Mouse (Mus musculus) stomach, embryonic 15.5 days (tissue): ENCODE results near the gene Nasp. TPM values are rescaled to one million over a fixed set of nuclear protein-coding genes. Genes with fewer than 3 reads are reported as not detected.

Source experiments
- ATAC-seq: fragments of 200-750 bp; cut with Nextera tagmentation; 2 replicates; pipeline ENCODE4 v1.8.0; 2017; ENCODE audit warnings: low read depth, moderate number of reproducible peaks, moderate TSS enrichment; ENCODE audit not compliant: insufficient read depth, low FRiP score
- H3K27ac ChIP-seq: fragments of 300-500 bp; sonication (generic); 2 replicates; pipeline ENCODE4 v1.5.1; 2015; ENCODE audit warnings: mild to moderate bottlenecking, inconsistent platforms
- H3K27me3 ChIP-seq: fragments of 300-500 bp; sonication (generic); replicated peaks from 2 replicates; pipeline ENCODE4 v1.6.1; 2015; ENCODE audit warnings: inconsistent platforms
- H3K36me3 ChIP-seq: fragments of 300-500 bp; sonication (generic); 2 replicates; pipeline ENCODE4 v1.6.1; 2015; ENCODE audit warnings: inconsistent platforms
- H3K4me1 ChIP-seq: fragments of 300-500 bp; sonication (generic); 2 replicates; pipeline ENCODE4 v1.6.1; 2015; ENCODE audit warnings: inconsistent platforms
- H3K4me2 ChIP-seq: fragments of 300-500 bp; sonication (generic); 2 replicates; pipeline ENCODE4 v1.6.1; 2015; ENCODE audit warnings: mild to moderate bottlenecking, inconsistent platforms
- H3K4me3 ChIP-seq: fragments of 300-500 bp; sonication (generic); replicated peaks from 2 replicates; pipeline ENCODE4 v1.5.1; 2015; ENCODE audit warnings: inconsistent platforms
- H3K9ac ChIP-seq: fragments of 300-500 bp; sonication (generic); 2 replicates; pipeline ENCODE4 v1.6.1; 2015; ENCODE audit warnings: inconsistent platforms
- H3K9me3 ChIP-seq: fragments of 300-500 bp; sonication (generic); 2 replicates; pipeline ENCODE4 v1.6.1; 2016; ENCODE audit warnings: inconsistent platforms
- whole genome bisulfite sequencing: fragments of 180-500 bp; shearing (Covaris S2); methylation state at CpG from one replicate; pipeline ENCODE4 v1.1.7; 2015; 5-methylcytosine and 5-hydroxymethylcytosine counted together
- polyA plus RNA-seq: library from polyadenylated mRNA; unstranded; fragments of >200 nt; fragmentation: Nextera tagmentation; extraction: Ambion mirVana; gene quantifications from 2 replicates; pipeline ENCODE4 v1.2.1, GENCODE M21; 2015

Nasp gene
- polyA plus RNA-seq, 1 experiment from 2014 or later: 103 TPM

DNA sequence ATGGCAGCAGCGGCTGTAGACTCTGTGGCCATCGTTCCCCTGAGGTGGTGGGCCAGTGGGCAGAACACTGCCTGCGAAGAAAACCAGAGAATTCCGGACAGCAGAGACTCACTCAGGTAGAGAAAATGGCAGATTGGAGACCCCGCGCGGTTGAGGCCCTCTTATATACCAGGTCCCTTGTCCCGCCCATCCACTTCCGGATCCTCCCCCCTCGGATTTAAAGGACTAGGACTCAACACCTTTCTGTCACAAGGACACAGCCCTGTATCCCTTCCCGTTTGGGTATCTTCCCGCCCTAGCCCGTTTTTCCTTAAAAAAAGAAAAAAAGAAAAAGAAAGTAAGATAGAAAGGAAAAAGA is 403 bp downstream of the Nasp start:
- H3K27ac ChIP-seq: peak overlapping the region; percentile 96
- H3K4me2 ChIP-seq: peak overlapping the region; percentile 67
- 0% methylated on average over 13 of the region's 13 CpGs for WGBS

DNA sequence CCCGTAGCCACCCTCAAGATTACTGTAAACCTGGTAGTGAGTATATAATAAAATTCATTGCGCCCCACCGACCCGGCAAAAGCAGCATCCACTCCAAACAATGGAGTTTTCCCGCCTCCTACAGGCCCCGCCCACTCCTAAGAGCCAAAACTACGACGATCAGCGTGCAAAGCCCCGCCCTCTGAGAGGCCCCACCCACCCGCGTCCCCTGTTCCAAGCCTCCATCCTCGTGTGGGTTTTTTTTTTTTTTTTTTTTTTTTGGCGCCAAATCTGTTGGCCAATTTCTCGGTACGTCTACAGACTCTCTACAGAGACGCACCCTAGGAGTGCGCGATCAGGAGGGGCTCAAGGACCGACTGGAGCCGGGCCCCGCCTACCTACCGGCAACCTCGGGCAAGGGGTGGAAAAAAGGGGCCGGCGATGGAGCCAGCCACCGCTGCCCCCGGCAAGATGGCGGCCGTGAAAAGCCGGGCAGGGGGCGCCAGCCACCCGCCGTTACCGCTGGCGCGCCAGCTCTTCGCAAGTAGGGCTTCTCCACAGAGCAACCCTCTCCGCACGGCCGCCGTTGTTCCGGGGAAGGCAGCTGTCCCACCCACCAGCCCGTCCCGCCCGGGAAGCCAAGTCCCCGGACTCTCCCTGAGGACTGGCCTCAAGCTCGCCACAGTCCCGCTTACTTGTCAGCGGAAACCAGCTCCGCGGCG is 933 bp downstream of the Nasp start:
- no peaks in the 10 kb centered on the region for H3K27me3 ChIP-seq
- ATAC-seq: peak; percentile 73
- peak overlapping the region; percentile 67 for H3K4me2 ChIP-seq
- peak overlapping the region; percentile 94 for H3K9ac ChIP-seq
- under 1% methylated on average over 53 of the region's 53 CpGs for WGBS
- H3K27ac ChIP-seq: peak overlapping the region; percentile 96
- peak overlapping the region; percentile 97 for H3K4me3 ChIP-seq
- no peaks in the 10 kb centered on the region for H3K9me3 ChIP-seq
- H3K4me1 ChIP-seq: peaks cover 16% of the 10 kb centered on the region
- 0 out of 2 replicates have a peak, but pooled peaks cover 3% of the 10 kb centered on the region for H3K36me3 ChIP-seq

More for the DNA sequence above, 403 bp downstream of the Nasp start:
- no peaks in the 10 kb centered on the region for H3K36me3 ChIP-seq
- no peaks in the 10 kb centered on the region for H3K9me3 ChIP-seq
- ATAC-seq: peak; percentile 89
- H3K4me3 ChIP-seq: peak overlapping the region; percentile 97
- H3K27me3 ChIP-seq: no peaks in the 10 kb centered on the region
- H3K4me1 ChIP-seq: peaks cover 16% of the 10 kb centered on the region
- H3K9ac ChIP-seq: peak overlapping the region; percentile 94

DNA sequence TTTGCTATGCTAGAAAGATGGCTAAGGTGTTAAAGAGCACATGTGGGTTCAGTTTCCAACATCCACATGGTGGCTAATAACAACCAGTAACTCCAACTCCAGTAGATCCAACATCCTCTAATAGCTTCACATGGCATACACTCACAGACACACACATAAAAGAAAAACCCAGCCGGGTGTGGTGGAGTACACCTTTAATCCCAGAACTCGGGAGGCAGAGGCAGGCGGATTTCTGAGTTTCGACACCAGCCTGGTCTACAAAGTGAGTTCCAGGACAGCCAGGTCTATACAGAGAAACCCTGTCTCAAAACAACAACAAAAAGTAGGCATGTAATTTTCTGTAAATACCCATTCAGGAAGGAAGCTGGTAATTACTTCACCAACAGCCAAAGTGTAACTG is 2.9 kb downstream of the Nasp start:
- 90% methylated on average over 4 of the region's 4 CpGs for WGBS
- no peak for ATAC-seq
- H3K4me1 ChIP-seq: peaks cover 16% of the 10 kb centered on the region

DNA sequence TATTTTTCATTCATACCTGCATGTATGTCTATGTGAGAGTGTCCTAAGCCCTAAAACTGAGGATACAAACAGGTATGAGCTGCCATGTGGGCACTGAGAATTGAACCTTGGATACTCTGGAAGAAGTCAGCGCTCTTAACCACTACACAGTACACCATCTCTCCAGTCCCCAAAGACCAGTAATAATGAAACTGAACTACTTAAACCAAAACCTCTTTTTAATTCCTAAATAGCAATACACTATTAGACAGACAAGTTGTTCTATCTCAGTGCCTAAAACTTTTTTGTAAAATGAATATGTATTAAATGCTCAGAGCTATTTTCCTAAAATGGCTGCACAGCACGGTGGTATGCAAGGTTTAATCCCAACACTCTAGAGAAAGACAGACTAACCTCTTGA is 12.5 kb downstream of the Nasp start:
- Histone ChIP-seq H3K4me2 (no peak overlapping the region), H3K9me3 (no peaks in the 10 kb centered on the region), H3K4me1 (no peaks in the 10 kb centered on the region), H3K36me3 (peaks cover 16% of the 10 kb centered on the region), H3K27ac (no peak overlapping the region), H3K9ac (no peak overlapping the region), H3K4me3 (no peak overlapping the region), H3K27me3 (no peaks in the 10 kb centered on the region)
- WGBS: 98% methylated on average over 2 of the region's 2 CpGs
- no peak for ATAC-seq

More for the DNA sequence above, 2.9 kb downstream of the Nasp start:
- no peak overlapping the region for H3K9ac ChIP-seq
- no peaks in the 10 kb centered on the region for H3K27me3 ChIP-seq
- H3K4me3 ChIP-seq: no peak overlapping the region
- H3K36me3 ChIP-seq: peaks cover 6% of the 10 kb centered on the region; the same call in 1 of the 2 replicates
- no peaks in the 10 kb centered on the region for H3K9me3 ChIP-seq
- H3K4me2 ChIP-seq: no peak overlapping the region
- H3K27ac ChIP-seq: no peak overlapping the region

DNA sequence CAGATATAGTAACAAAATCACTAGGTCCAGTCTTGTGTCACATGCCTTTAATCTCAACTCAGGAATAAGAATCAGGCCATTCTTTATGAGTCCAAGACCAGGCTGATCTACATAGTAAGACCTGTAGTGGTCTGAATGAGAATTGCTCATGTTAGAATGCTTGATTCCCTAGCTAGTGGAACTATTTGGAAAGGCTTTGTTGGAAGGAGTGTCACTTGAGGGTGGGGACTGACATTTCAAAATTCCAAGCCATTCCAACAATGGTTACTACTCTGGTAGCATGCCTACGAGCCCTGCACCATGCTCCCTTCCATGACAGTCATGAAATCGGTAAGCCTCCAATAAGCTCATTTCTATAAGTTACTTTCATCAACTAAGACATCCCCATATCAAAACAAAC is 15.1 kb downstream of the Nasp start:
- no peak overlapping the region for H3K27ac ChIP-seq
- no peak for ATAC-seq
- WGBS: 96% methylated on average over 2 of the region's 2 CpGs
- H3K9me3 ChIP-seq: no peaks in the 10 kb centered on the region
- H3K4me3 ChIP-seq: no peak overlapping the region
- H3K4me1 ChIP-seq: no peaks in the 10 kb centered on the region
- H3K36me3 ChIP-seq: peaks cover 26% of the 10 kb centered on the region
- no peak overlapping the region for H3K4me2 ChIP-seq
- no peaks in the 10 kb centered on the region for H3K27me3 ChIP-seq
- H3K9ac ChIP-seq: no peak overlapping the region

DNA sequence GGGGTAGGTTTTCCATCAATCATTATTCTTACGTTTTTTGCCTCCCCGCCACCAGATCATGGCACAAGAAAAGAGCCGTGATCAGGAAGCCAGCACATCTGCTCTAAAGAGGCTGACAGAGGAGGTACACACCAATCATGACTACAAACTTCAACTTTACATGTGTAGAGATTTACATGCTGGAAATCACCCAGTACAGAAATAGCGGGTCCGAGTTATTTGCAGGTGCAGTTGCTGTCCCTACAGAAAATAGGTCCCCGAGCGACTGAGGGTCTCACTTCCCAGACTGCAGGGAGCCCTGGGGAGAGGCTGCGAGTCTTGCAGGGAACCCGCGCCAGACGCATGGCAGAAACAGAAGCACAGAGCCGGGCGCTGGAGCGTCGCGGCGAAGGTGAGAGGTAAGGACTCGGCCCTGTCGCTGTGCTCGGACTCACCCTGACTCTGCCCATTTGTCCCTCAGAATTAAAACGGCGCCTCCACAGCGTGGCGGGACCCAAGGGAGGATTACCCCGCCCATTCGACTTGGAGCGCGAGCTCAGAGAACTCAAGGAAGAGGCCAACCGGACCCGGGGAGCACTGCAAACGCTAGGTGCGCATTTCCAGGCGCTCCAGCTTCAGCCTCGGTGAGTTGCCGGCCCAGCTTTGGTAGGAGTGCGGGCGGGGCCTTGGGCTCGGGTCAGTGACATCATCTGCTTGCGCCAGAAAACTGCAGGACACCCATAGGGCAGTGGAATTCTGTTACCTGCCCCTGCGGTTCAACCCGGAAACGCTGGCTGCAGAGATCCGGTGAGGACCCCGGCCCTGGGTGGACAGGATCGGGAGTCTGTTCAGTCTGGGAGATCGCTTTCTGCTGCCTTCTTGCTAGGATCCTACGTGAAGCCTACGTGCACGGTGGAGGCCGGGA is 30.5 kb downstream of the Nasp start:
- under 1% methylated on average over 50 of the region's 50 CpGs for WGBS
- Histone ChIP-seq H3K9ac (peak overlapping the region; percentile 24), H3K27me3 (no peaks in the 10 kb centered on the region), H3K27ac (peak overlapping the region; percentile 67), H3K4me2 (peak overlapping the region; percentile 94), H3K4me1 (peaks cover 9% of the 10 kb centered on the region; the same call in 1 of the 2 replicates), H3K36me3 (peaks cover 16% of the 10 kb centered on the region), H3K9me3 (no peaks in the 10 kb centered on the region), H3K4me3 (peak overlapping the region; percentile 58)
- ATAC-seq: peak; percentile 97

DNA sequence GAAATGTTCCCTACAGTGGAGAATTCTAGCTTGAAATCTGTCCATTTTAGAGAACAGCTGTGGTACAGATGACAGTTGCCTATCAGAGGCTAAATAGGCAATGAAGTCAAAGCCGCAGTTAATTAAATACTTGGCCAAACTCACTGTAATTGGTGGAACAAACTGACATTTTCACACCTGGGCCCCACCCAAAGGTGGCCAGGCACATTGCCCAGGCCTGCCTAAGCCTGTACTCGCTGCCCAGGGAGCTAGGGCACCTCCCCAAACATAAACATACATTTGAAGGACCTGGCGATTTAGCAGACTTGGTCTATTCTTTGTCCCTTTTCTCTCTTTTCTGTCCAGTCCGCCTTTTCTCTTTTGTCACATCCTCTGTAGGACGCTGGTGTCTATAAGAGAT is 31.4 kb downstream of the Nasp start, which contains the start of gene Ccdc17:
Ccdc17 (plus strand) TSS at position 276 of the 400 bp plus-strand sequence.
- peaks cover 18% of the 10 kb centered on the region for H3K36me3 ChIP-seq
- H3K9ac ChIP-seq: peak within 1 kb of the TSS; percentile 24
- 23% methylated on average over 5 of the region's 5 CpGs for WGBS

DNA sequence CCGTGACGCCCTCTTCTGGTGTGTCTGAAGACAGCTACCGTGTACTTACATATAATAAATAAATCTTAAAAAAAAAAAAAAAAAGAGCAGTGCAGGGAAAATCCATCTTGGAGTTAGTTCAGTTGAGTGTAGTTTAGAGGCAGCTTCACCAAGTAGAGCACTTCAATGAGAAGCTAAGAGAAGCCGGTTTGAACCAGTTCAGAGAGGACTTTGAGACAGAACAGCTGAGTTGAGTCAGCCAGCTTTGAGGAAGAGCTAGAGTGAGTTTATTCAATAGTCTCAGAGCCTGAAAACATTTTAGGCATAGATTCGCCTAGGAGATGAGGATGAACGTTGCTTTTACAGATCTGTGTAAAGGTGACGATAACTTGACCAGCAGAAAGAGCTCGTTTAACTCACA is 31.9 kb downstream of the Nasp start:
- WGBS: 81% methylated on average over 8 of the region's 8 CpGs
- H3K4me2 ChIP-seq: no peak overlapping the region
- peaks cover 9% of the 10 kb centered on the region; the same call in 1 of the 2 replicates for H3K4me1 ChIP-seq
- H3K9ac ChIP-seq: no peak overlapping the region
- H3K27me3 ChIP-seq: no peaks in the 10 kb centered on the region
- peaks cover 18% of the 10 kb centered on the region for H3K36me3 ChIP-seq
- H3K27ac ChIP-seq: no peak overlapping the region
- no peaks in the 10 kb centered on the region for H3K9me3 ChIP-seq
- no peak overlapping the region for H3K4me3 ChIP-seq
- no peak for ATAC-seq

More for the DNA sequence above, 31.4 kb downstream of the Nasp start, which contains the start of gene Ccdc17:
- peak within 1 kb of the TSS; percentile 58 for H3K4me3 ChIP-seq
- no peak for ATAC-seq
- peaks cover 9% of the 10 kb centered on the region; the same call in 1 of the 2 replicates for H3K4me1 ChIP-seq
- no peaks in the 10 kb centered on the region for H3K9me3 ChIP-seq
- peak within 1 kb of the TSS; percentile 94 for H3K4me2 ChIP-seq
- H3K27me3 ChIP-seq: no peaks in the 10 kb centered on the region
- H3K27ac ChIP-seq: peak within 1 kb of the TSS; percentile 67

DNA sequence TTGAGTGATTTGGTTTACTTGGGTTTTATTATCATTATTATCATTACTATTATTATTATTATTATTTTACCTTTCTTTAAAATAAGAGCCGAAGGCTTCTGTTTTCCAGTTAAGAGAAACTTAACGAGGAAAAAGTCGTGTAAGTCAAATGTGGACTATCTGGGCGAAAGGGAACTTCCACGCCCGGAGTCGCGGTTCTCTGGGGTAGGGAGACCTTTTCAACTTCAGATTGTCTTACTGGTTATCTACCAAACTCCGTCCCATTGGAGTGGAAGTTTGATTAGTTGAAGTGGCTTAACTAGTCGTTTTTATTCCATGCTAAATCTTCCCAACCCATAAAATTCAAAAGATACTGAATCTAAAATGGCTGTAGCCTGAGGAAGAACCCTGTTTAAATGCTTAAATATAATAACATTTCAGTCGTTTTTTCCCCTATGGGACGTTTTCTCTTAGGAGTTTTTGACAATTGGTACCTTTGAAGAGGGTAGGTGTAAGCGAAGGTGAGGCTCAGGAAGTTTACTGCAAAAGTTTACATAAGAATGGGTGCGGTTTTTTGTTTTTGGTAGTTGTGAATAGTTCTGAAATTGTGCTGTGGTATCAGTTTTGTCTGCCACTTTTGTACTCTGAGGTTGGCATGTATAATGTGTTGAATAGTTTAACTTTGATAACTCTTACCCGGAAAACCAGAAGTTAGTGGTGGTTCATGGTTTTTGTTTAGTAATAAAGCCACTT is 69.4 kb downstream of the Nasp start:
- Histone ChIP-seq H3K9ac (peak overlapping the region; percentile 65), H3K4me1 (no peaks in the 10 kb centered on the region), H3K27ac (peak overlapping the region; percentile 98), H3K9me3 (no peaks in the 10 kb centered on the region), H3K4me3 (peak overlapping the region; percentile 85), H3K36me3 (no peaks in the 10 kb centered on the region), H3K4me2 (peak overlapping the region; percentile 61), H3K27me3 (no peaks in the 10 kb centered on the region)
- no peak for ATAC-seq
- WGBS: 3% methylated on average over 15 of the region's 15 CpGs

DNA sequence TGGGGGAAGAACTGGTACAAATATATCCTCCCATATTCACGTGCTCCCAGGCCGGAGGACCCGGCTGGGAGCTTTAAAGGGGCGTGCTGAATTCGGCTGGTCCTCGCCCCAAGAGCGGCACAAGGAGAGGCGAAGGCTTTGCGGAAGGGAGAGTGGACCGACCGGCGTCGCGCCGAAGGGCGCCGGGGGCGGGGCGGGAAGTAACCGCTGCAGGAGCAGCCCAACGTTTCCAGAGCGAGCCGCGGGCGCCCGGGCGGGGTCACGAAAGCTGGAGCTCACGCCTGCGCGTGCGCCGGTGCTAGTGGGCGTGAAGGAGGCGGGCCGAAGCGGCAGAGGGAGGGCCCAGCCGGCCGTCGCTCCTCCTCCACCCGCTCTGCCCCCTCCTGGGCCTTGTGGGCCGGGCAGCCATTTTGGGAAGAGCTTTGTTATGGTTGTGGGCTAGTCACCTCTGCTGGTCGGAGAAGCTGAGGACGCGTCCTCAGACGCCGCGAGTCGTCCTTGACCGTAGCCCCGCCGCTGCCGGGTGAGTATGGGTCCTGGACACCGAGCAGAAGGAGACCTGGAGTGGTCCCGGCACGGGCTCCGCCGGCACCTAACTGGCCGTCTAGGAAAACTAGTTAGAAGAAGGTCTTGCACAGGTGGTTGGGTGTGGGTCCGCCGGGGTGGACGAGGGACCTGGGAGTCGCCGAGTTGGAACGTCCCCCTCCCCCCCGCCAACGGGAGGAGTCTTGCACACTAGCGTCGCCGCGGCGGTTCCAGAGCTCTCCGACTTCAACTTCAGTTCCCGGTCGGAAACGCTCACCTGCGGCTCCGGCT is 70.2 kb downstream of the Nasp start, which contains the start of gene Gpbp1l1:
Gpbp1l1 (plus strand) TSS at position 353 of the 816 bp plus-strand sequence.
- Histone ChIP-seq H3K4me2 (peak within 1 kb of the TSS; percentile 61), H3K4me3 (peak within 1 kb of the TSS; percentile 85), H3K9me3 (no peaks in the 10 kb centered on the region), H3K4me1 (no peaks in the 10 kb centered on the region), H3K27me3 (no peaks in the 10 kb centered on the region), H3K9ac (peak within 1 kb of the TSS; percentile 65), H3K27ac (peak within 1 kb of the TSS; percentile 98), H3K36me3 (0 out of 2 replicates have a peak, but pooled peaks cover 2% of the 10 kb centered on the region)
- ATAC-seq: peak; percentile 96
- WGBS: under 1% methylated on average over 78 of the region's 78 CpGs
